Mouse (Mus musculus): ENCODE data around the gene Angpt4. TPM values are rescaled to one million over a fixed set of nuclear protein-coding genes. Genes with fewer than 3 reads are reported as not detected.
A peak's percentile ranks its signal among the peaks of the same experiment; 100 is the strongest.

Angpt4 gene
- total and polyA plus RNA-seq, 3 experiments, result 0.23 to 1.0 (median 0.27) TPM

- peak; percentile 41 to 75 for DNase-seq
- no peaks in the 10 kb centered on the region for H3K27me3 ChIP-seq (ENCODE audit: control insufficient read depth, insufficient read depth, low read length)
- no peaks in the 10 kb centered on the region for H3K79me2 ChIP-seq (replicated peaks; ENCODE audit: control insufficient read depth, insufficient read depth, low read length)
- no peak overlapping the region for H3K4me3 ChIP-seq
- H3K36me3 ChIP-seq (ENCODE audit: control insufficient read depth, insufficient read depth, low read length), result no peaks in the 10 kb centered on the region
- H3K9ac ChIP-seq (ENCODE audit: low read depth, low read length), result no peak overlapping the region
- no peak overlapping the region; the same call in 1 of the 2 replicates for H3K27ac ChIP-seq
- intact Hi-C loops (cut with DNase I), result no loop called here
- 69% methylated on average over 10 of the region's 10 CpGs for WGBS
- H3K4me1 ChIP-seq (ENCODE audit: control insufficient read depth, insufficient read depth, low read length), result peaks cover 7% of the 10 kb centered on the region
- TF ChIP-seq CTCF (IDR thresholded peaks at IDR 0.05), result no peak
- no peak for TF ChIP-seq POLR2A (IDR thresholded peaks at IDR 0.05; ENCODE audit: insufficient read depth, low read depth, low read length)
- TF ChIP-seq EP300 (IDR thresholded peaks at IDR 0.05; ENCODE audit: insufficient read depth, low read depth, low read length), result no peak
These were observed 51.5 kb downstream of the Angpt4 start for GRCm38 (mm10) chr2:151962474-151962873.

GRCm38 (mm10) chr2:151963319-151963718, 52.3 kb downstream of the Angpt4 start:
- no peak overlapping the region for H3K27ac ChIP-seq
- TF ChIP-seq POLR2A (IDR thresholded peaks at IDR 0.05; ENCODE audit: insufficient read depth, low read depth, low read length) (no peak), EP300 (IDR thresholded peaks at IDR 0.05; ENCODE audit: insufficient read depth, low read depth, low read length) (no peak), CTCF (IDR thresholded peaks at IDR 0.05) (no peak)
- peaks cover 12% of the 10 kb centered on the region for H3K4me1 ChIP-seq (ENCODE audit: control insufficient read depth, insufficient read depth, low read length)
- H3K4me3 ChIP-seq, result no peak overlapping the region
- H3K79me2 ChIP-seq (replicated peaks; ENCODE audit: control insufficient read depth, insufficient read depth, low read length), result no peaks in the 10 kb centered on the region
- intact Hi-C loops (cut with DNase I), result no loop called here
- H3K9ac ChIP-seq (ENCODE audit: low read depth, low read length), result no peak overlapping the region
- H3K27me3 ChIP-seq (ENCODE audit: control insufficient read depth, insufficient read depth, low read length), result no peaks in the 10 kb centered on the region
- DNase-seq, result no peak
- WGBS, result 89% methylated on average over 5 of the region's 5 CpGs
- no peaks in the 10 kb centered on the region; the same call in 1 of the 2 replicates for H3K36me3 ChIP-seq (ENCODE audit: control insufficient read depth, insufficient read depth, low read length)

GRCm38 (mm10) chr2:151964052-151964451, 53.0 kb downstream of the Angpt4 start:
- Histone ChIP-seq H3K27me3 (ENCODE audit: control insufficient read depth, insufficient read depth, low read length) (no peaks in the 10 kb centered on the region), H3K9ac (ENCODE audit: low read depth, low read length) (no peak overlapping the region), H3K27ac (no peak overlapping the region), H3K4me1 (ENCODE audit: control insufficient read depth, insufficient read depth, low read length) (peaks cover 11% of the 10 kb centered on the region), H3K36me3 (ENCODE audit: control insufficient read depth, insufficient read depth, low read length) (no peaks in the 10 kb centered on the region; the same call in 1 of the 2 replicates), H3K79me2 (replicated peaks; ENCODE audit: control insufficient read depth, insufficient read depth, low read length) (no peaks in the 10 kb centered on the region), H3K4me3 (no peak overlapping the region)
- 38% methylated on average over 9 of the region's 9 CpGs for WGBS
- intact Hi-C loops (cut with DNase I), result no loop called here
- DNase-seq, result no peak
- TF ChIP-seq EP300 (IDR thresholded peaks at IDR 0.05; ENCODE audit: insufficient read depth, low read depth, low read length) (no peak), POLR2A (IDR thresholded peaks at IDR 0.05; ENCODE audit: insufficient read depth, low read depth, low read length) (no peak), CTCF (IDR thresholded peaks at IDR 0.05) (no peak)

- Histone ChIP-seq H3K36me3 (ENCODE audit: control insufficient read depth, insufficient read depth, low read length) (no peaks in the 10 kb centered on the region; the same call in 1 of the 2 replicates), H3K27me3 (ENCODE audit: control insufficient read depth, insufficient read depth, low read length) (no peaks in the 10 kb centered on the region), H3K4me3 (no peak overlapping the region), H3K27ac (peak overlapping the region; percentile 33), H3K79me2 (replicated peaks; ENCODE audit: control insufficient read depth, insufficient read depth, low read length) (no peaks in the 10 kb centered on the region), H3K9ac (ENCODE audit: low read depth, low read length) (no peak overlapping the region), H3K4me1 (ENCODE audit: control insufficient read depth, insufficient read depth, low read length) (peaks cover 16% of the 10 kb centered on the region)
- intact Hi-C loops (cut with DNase I), result no loop called here
- DNase-seq, result peak in 1 of 2 experiments; percentile 22
- no peak for TF ChIP-seq POLR2A (IDR thresholded peaks at IDR 0.05; ENCODE audit: insufficient read depth, low read depth, low read length)
- no peak for TF ChIP-seq CTCF (IDR thresholded peaks at IDR 0.05)
- TF ChIP-seq EP300 (IDR thresholded peaks at IDR 0.05; ENCODE audit: insufficient read depth, low read depth, low read length), result no peak
- WGBS, result 42% methylated on average over 9 of the region's 9 CpGs
These were observed 56.3 kb downstream of the Angpt4 start for GRCm38 (mm10) chr2:151967176-151967750.

GRCm38 (mm10) chr2:151967792-151968191, 56.8 kb downstream of the Angpt4 start:
- H3K4me1 ChIP-seq (ENCODE audit: control insufficient read depth, insufficient read depth, low read length), result peaks cover 16% of the 10 kb centered on the region
- no peaks in the 10 kb centered on the region for H3K79me2 ChIP-seq (replicated peaks; ENCODE audit: control insufficient read depth, insufficient read depth, low read length)
- H3K27ac ChIP-seq, result peak overlapping the region; percentile 8
- intact Hi-C loops (cut with DNase I), result no loop called here
- no peak overlapping the region for H3K9ac ChIP-seq (ENCODE audit: low read depth, low read length)
- no peaks in the 10 kb centered on the region; the same call in 1 of the 2 replicates for H3K36me3 ChIP-seq (ENCODE audit: control insufficient read depth, insufficient read depth, low read length)
- no peak overlapping the region for H3K4me3 ChIP-seq
- DNase-seq, result no peak
- H3K27me3 ChIP-seq (ENCODE audit: control insufficient read depth, insufficient read depth, low read length), result no peaks in the 10 kb centered on the region
- TF ChIP-seq POLR2A (IDR thresholded peaks at IDR 0.05; ENCODE audit: insufficient read depth, low read depth, low read length) (no peak), EP300 (IDR thresholded peaks at IDR 0.05; ENCODE audit: insufficient read depth, low read depth, low read length) (no peak)
- 87% methylated on average over 2 of the region's 2 CpGs for WGBS

GRCm38 (mm10) chr2:151968451-151968850, 57.4 kb downstream of the Angpt4 start:
- 63% methylated on average over 8 of the region's 8 CpGs for WGBS
- Histone ChIP-seq H3K4me1 (ENCODE audit: control insufficient read depth, insufficient read depth, low read length) (peaks cover 19% of the 10 kb centered on the region), H3K79me2 (replicated peaks; ENCODE audit: control insufficient read depth, insufficient read depth, low read length) (no peaks in the 10 kb centered on the region), H3K4me3 (no peak overlapping the region), H3K36me3 (ENCODE audit: control insufficient read depth, insufficient read depth, low read length) (no peaks in the 10 kb centered on the region; the same call in 1 of the 2 replicates), H3K27me3 (ENCODE audit: control insufficient read depth, insufficient read depth, low read length) (no peaks in the 10 kb centered on the region), H3K27ac (peak overlapping the region; percentile 33), H3K9ac (ENCODE audit: low read depth, low read length) (no peak overlapping the region)
- TF ChIP-seq POLR2A (IDR thresholded peaks at IDR 0.05; ENCODE audit: insufficient read depth, low read depth, low read length) (no peak), CTCF (IDR thresholded peaks at IDR 0.05) (no peak), EP300 (IDR thresholded peaks at IDR 0.05; ENCODE audit: insufficient read depth, low read depth, low read length) (no peak)
- intact Hi-C loops (cut with DNase I), result no loop called here
- peak in 1 of 2 experiments; percentile 33 for DNase-seq

Measured in heart, adult 2 months (tissue).